Mouse (Mus musculus): ENCODE measurements around the gene Sumo1. TPM values are rescaled to one million over a fixed set of nuclear protein-coding genes. Genes with fewer than 3 reads are reported as not detected.
"Not testable (repeated sequence)": the region's sequence is repeated elsewhere in the genome, so short reads cannot be mapped to it uniquely, and the experiment has no call there.

The Sumo1 gene
- polyA plus RNA-seq, 1 experiment = 18.2 TPM

DNA sequence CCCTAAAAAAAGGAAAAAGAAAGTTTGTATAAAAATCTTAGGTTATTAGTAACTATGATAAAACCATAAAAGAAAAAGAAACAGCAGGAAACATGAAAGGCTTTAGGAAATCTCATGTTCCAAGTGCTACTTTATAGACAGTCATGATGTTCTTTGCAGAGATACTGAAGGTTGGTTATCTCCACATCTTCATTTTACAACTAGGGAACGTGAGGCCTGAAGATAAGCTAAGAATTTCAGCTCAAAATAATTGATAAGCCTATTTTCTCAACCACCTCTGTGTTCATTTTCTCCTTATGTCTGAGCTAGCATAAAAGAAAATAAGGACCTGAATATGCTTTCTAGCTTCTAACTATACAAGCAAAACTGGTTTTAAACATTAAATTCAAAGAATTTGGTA, 28.1 kb downstream of the Sumo1 start:
- DNase-seq (ENCODE audit: low read depth, low spot score) = no peak
- WGBS = 74% methylated on average over 1 of the region's 1 CpGs

GRCm38 (mm10) chr1:59638371-59638770, 32.3 kb downstream of the Sumo1 start:
- no peak for DNase-seq (ENCODE audit: low read depth, low spot score)
- 90% methylated on average over 3 of the region's 3 CpGs for WGBS

DNA sequence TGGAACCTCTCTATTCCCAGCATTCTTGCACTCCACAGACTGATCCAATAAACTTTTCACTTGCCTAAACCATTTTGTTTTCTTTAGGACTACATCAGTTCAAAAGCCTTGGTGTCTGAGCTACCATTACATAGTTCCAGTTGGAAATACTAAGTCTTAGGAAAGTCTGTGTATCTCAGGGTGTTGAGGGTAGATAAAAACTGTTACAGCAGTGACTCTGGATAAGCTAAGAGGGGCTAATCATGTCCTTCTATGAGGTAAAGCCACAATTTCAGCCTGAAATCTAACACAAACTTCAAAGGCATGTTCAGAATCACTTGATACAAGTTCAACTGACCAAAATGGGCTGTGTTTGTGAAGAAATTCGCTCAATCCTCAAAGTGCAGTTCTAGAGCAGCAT, 34.3 kb downstream of the Sumo1 start:
- 74% methylated on average over 1 of the region's 1 CpGs for WGBS
- DNase-seq (ENCODE audit: low read depth, low spot score) = no peak

DNA sequence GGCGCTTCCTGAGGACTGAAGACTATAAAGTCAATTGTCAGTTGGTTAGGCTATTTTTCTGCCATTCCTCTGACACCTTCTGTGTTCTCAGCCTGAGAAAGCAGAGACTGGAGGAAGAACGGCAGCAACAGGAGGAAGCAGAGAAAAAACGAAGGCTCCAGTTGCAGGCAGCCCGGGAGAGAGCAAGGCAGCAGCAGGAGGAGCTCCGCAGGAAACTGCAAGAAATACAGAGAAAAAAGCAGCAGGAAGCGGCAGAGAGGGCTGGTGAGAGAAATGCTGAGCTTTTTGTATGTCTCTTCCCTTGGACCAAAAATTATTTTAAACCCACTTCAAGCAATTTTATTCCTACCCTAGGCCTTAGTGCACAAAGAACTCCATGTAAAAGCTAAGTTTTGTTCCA, 37.6 kb downstream of the Sumo1 start:
- 48% methylated on average over 6 of the region's 6 CpGs for WGBS
- no peak for DNase-seq (ENCODE audit: low read depth, low spot score)

- WGBS = 81% methylated on average over 5 of the region's 5 CpGs
- DNase-seq (ENCODE audit: low read depth, low spot score) = no peak
Observed at GRCm38 (mm10) chr1:59631986-59632659, 38.5 kb downstream of the Sumo1 start.

- WGBS = 91% methylated on average over 6 of the region's 6 CpGs
- not testable (repeated sequence) for DNase-seq (ENCODE audit: low read depth, low spot score)
Observed at GRCm38 (mm10) chr1:59630356-59630755, 40.3 kb downstream of the Sumo1 start.

GRCm38 (mm10) chr1:59629194-59629593, 41.4 kb downstream of the Sumo1 start:
- DNase-seq (ENCODE audit: low read depth, low spot score) = no peak
- 46% methylated on average over 6 of the region's 6 CpGs for WGBS

GRCm38 (mm10) chr1:59625410-59625809, 45.2 kb downstream of the Sumo1 start:
- DNase-seq (ENCODE audit: low read depth, low spot score) = no peak
- 40% methylated on average over 5 of the region's 5 CpGs for WGBS

- WGBS = 22% methylated on average over 5 of the region's 5 CpGs
- DNase-seq (ENCODE audit: low read depth, low spot score) = peak; percentile 64
Observed at GRCm38 (mm10) chr1:59623325-59624017, 47.2 kb downstream of the Sumo1 start.

GRCm38 (mm10) chr1:59619201-59619600, 51.4 kb downstream of the Sumo1 start:
- 88% methylated on average over 10 of the region's 10 CpGs for WGBS

DNA sequence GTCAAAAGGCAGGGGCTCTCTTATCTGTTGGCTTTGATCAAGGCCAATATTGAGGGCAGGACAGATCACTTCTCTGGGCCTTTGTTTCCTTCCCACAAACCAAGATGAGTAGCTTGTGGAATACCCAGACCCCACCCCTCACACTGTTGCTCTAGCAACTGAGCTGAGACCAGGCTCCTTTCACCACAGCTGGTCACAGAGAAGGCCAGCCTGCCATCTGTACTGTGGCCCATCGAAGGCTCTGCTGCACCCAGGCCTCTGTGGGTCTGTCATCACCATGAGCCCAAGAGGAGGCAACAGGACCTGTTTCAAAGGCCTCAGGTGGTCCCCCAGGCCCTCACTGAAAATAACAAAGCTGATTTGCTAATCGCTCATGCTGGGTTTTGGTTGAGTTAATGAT, 55.6 kb downstream of the Sumo1 start:
- no peak for DNase-seq (ENCODE audit: low read depth, low spot score)
- WGBS = 78% methylated on average over 2 of the region's 2 CpGs

More at GRCm38 (mm10) chr1:59619201-59619600, 51.4 kb downstream of the Sumo1 start:
- no peak for DNase-seq (ENCODE audit: low read depth, low spot score)

GRCm38 (mm10) chr1:59613795-59614194, 56.8 kb downstream of the Sumo1 start:
- WGBS = 54% methylated on average over 6 of the region's 6 CpGs

GRCm38 (mm10) chr1:59610929-59611328, 59.7 kb downstream of the Sumo1 start:
- 95% methylated on average over 3 of the region's 3 CpGs for WGBS
- no peak for DNase-seq (ENCODE audit: low read depth, low spot score)

More at GRCm38 (mm10) chr1:59613795-59614194, 56.8 kb downstream of the Sumo1 start:
- DNase-seq (ENCODE audit: low read depth, low spot score) = peak; percentile 8

GRCm38 (mm10) chr1:59609896-59610295, 60.7 kb downstream of the Sumo1 start:
- no peak for DNase-seq (ENCODE audit: low read depth, low spot score)
- 73% methylated on average over 10 of the region's 10 CpGs for WGBS

- DNase-seq (ENCODE audit: low read depth, low spot score) = no peak
- 88% methylated on average over 4 of the region's 4 CpGs for WGBS
Observed at GRCm38 (mm10) chr1:59609458-59609857, 61.2 kb downstream of the Sumo1 start.

DNA sequence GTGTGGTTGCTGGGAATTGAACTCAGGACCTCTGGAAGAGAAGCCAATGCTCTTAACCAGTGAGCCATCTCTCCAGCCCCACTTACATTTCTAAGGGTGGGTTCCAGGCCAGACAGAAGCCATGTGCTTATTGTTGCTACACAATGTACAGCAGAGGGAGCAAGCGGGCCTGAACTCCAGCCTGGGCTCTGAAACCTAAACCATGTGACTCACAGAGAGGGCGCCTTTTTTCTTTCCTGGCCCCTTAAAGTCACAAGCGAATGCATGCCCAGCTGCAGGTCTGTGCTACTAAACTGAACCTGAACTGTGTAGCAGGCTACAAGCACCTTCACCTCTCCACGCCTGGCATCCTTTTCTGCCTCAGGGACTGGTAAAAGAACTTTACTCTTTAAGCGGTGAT, 61.7 kb downstream of the Sumo1 start:
- WGBS = 79% methylated on average over 5 of the region's 5 CpGs
- no peak for DNase-seq (ENCODE audit: low read depth, low spot score)

DNA sequence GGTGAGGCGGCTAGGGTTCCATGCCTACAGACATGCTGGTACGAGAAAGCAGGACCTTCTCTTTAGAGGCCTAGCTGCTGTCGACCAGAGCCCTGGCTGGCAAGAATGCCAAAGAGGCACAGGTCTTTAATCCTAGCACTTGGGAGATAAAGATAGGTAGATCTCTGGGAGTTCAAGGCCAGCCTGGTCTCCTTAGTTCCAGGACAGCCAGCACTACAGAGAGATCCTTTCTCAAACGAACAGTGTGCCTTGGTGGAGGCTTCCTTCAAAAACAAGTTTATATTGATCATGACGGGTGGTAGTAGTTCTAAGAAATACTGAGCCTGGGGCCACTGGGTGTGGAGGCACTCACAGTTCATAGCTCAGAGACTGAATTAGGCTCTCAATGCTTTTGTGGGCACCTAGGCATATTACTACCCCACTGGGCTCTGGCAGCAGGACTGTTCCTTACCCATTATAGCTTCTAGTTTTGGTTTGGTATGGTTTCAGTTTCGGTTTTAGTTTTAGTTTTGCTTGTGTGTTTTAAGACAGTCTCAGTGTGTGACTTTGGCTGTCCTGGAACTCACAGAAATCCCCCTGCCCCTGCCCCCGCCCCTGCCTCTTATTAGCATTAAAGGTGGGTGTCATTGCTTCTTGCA, 62.4 kb downstream of the Sumo1 start:
- 86% methylated on average over 7 of the region's 7 CpGs for WGBS
- DNase-seq (ENCODE audit: low read depth, low spot score) = no peak

- no peak for DNase-seq (ENCODE audit: low read depth, low spot score)
- WGBS = 72% methylated on average over 7 of the region's 7 CpGs
Observed at GRCm38 (mm10) chr1:59607071-59607470, 63.6 kb downstream of the Sumo1 start.

DNA sequence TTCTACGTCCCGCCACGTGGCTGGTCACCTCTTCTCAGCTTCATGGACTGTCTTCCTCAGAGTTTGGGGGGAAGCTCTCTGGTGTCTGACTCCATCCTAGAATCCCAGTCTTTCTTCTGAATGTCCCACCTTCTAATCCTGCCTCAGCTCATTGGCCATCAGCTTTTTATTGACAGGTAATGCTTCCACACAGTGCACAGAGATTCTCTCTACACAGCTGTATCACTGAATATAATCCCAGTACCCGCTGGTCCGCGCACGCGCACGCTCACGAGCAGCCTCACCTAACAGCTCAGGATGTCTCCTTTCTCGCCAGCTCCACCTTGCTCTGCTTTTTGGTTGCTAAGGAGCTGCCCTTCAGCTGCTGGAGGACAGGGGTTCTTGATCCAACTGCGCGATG, 64.2 kb downstream of the Sumo1 start:
- WGBS = 89% methylated on average over 13 of the region's 13 CpGs
- no peak for DNase-seq (ENCODE audit: low read depth, low spot score)

- 64% methylated on average over 11 of the region's 11 CpGs for WGBS
- DNase-seq (ENCODE audit: low read depth, low spot score) = no peak
Observed at GRCm38 (mm10) chr1:59603893-59604292, 66.7 kb downstream of the Sumo1 start.

GRCm38 (mm10) chr1:59603417-59603712, 67.3 kb downstream of the Sumo1 start:
- DNase-seq (ENCODE audit: low read depth, low spot score) = no peak
- whole genome bisulfite sequencing = 92% methylated on average over 2 of the region's 2 CpGs

Data from large intestine, adult 2 months (tissue).